Mouse (Mus musculus): ENCODE results near the gene Sgsm3.

Gene Sgsm3

DNA sequence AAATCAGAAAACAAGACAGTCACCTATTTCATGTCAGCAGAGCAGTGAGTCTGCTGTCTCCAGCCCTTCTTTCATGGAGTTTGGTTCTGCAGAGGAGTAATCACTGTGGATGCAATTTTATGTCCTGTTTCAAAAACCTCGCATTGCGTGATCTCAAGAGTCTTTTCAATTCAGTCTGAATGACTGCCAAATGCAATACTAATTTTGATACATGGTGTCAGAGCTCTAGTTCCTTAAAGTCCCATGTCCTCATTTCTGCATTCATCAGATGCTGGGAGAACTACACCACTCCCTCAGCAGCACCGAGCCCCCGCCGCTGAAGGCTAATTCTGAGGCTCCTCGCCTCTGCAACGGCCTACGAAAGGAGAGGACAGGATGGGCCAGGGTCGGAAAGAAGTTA lies 46.3 kb downstream of the Sgsm3 start:
- no peak for DNase-seq (ENCODE audit: extremely low read depth, low read depth)

DNA sequence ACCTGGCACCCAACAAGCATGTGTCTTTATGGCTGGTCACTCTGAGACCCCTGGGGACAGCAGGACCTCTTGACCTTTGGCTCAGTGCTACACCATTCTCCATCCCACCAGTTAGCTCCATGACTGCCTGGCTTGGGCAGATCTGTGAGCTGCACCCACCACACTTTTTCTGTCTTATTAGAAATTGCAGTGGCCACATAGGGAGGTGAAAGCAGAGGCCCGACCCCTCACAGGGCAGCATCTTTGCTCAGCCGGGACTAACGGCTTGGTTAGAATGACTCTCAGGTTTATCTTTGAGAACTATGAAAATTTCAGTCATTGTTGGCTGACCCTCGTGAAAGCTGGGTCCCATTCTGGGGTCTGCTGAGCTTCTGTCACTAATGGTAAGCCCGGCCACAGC lies 49.3 kb downstream of the Sgsm3 start:
- no peak for DNase-seq (ENCODE audit: extremely low read depth, low read depth)

DNA sequence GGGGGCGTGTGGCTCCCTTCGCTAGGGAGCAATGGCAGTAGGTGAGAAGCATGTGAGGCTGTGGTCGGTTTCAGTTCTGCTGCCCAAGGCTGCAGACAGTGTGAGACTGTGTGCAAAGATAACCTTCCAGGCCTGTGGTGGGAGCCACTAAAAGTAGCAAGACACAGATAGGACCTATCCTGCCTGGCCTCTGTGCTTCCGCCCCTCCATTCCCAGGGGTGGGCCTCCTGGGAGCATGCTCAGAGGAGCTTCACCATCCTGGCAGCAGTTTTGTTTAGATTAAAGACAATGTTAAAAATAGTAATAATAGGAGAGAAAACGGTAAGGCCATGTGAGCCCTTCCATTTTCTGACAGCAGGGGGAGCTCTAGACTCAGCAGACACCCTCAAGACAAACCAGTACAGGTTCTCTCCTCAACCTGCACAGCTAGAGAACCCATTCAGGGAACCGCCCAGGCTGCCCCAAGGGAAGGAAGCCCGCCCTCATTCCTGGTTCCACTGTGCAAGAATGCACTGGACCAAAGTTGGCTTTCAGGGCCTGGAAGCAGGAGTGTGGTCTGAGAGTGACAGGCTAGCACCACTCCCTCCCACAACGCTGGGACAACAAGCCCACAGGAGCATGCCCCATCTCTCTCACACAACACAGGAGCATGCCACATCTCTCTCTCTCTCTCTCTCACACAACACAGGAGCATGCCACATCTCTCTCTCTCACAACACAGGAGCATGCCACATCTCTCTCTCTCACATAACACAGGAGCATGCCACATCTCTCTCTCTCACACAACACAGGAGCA lies 50.0 kb downstream of the Sgsm3 start:
- DNase-seq (ENCODE audit: extremely low read depth, low read depth), result peak; percentile 56

DNA sequence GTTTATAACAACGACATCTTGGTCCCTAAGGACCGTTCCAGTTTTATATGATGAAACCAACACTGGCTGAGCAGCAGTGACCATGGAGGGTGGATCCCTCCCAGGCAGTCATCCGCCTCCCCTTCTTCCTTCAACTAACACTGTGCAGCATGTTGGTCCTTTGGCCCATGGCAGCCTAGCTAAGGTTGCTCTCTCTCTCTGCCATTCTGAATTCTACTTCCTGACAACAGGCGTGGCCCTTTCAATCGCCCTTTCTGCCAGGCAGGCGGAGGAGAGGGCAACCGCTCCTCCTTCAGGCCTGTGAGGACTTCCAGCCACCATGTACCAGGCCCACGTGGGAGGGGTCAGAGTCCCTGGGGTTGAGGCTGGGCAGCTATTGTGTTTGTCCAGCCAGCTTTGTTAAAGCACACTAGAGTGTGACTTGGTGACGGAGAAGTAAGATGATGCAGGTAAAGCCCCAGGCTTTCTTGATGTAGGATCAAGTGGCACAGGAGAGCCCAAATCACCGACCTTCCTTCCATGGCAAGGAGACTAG lies 53.4 kb downstream of the Sgsm3 start:
- DNase-seq (ENCODE audit: extremely low read depth, low read depth), result no peak

DNA sequence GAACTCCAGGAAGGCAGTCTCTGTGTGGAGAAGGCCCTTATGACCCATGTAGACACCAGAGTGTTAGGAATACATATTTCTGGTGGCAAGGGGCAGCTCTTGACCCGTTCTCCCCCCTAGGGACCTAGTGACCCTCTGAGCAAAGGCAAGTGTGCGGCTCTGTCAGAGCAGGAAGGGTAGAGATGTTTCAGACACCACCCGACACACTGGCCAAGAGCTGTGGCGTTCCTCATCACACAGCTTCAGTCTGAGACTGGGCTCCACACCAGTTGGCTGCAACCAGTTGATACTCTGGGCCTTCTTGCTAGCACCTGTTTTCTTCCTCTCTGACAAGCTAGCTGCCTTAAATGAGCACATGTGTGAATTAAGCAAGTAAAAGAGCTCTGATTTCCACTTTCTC lies 54.0 kb downstream of the Sgsm3 start:
- DNase-seq (ENCODE audit: extremely low read depth, low read depth), result no peak

DNA sequence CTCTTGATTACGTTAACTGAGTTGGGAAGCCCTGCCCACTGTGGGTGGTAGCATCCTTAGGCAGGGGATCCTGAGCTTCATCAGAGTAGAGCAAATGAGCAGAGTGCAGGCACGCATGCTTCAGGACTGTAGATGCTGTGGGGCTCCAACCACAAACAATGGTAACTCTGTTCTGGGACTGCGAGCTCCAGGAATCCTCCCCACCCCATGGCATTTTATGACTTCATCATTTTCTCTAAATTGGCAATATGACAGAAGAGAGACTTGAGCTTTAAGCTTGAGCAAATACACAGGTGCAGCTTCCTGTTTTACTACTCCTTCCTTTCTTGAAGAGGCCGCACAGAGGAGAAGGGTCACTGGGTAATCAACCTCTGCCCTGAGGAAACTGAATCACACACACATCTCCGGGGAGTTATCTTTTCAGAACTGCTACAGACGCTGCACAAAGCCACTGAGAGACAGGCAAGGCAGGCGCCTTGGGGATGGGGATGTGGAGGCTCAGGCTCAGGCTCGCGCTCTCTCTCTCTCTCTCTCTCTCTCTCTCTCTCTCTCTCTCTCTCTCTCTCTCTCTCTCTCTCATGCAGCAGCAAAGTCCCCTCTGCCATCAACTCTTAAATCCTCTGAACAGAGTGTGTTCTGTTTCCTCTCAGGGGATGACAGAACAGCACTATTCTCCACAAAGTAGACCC lies 55.5 kb downstream of the Sgsm3 start:
- DNase-seq (ENCODE audit: extremely low read depth, low read depth), result no peak

DNA sequence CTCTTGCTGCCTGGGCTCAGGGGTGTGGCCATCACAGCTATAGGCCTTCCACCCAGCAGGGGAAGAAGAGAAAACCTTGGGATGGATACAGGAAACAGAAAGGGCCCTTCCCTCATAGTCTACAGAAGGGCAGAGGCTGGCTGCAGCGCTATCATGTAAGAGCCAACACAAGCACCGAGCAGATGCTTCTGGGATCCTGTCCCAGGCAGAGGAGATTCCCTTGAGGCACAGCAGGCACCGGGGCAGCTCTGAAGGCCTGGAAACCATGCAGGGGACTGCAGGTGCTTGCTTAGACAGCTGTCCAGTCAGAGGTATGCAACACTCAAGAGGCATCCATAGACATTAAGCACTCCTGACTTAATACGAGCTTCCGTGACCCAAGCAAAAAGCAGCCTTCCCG lies 56.6 kb downstream of the Sgsm3 start:
- no peak for DNase-seq (ENCODE audit: extremely low read depth, low read depth)

DNA sequence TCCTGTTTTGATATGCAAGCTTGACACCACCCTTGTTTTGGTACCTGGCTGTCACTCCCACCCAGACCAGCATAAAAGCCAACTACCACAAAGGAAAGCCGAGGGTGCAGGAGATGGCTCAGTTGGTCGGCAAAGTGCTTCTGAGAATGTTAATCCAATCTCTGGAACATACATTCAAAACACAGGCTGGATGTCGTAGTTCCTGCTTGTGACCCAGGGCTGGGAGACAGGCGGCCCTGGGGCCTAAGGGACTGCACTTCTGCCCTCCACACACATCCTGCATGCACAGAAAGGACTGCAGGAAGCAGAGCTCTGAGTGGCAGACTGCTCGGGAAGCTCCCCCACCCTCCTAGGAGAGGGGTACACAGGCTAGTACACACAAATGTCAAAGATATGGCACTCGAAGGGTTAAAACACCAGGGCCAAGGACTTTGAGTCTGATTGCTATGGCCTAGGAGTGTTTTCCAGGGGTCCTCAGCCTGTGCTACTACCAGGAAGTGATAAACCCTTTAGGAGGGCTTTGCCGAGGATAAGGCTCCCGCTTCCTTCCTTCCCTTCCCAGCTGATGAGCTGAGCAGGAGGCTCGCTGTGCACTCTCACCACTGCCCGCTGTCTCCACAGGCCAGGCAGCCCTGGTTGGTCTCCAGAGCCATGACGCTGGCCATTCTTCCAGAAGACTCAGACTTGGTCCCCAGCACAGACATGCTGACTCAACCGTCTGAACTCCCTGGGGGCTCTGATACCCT lies 58.0 kb downstream of the Sgsm3 start:
- no peak for DNase-seq (ENCODE audit: extremely low read depth, low read depth)

DNA sequence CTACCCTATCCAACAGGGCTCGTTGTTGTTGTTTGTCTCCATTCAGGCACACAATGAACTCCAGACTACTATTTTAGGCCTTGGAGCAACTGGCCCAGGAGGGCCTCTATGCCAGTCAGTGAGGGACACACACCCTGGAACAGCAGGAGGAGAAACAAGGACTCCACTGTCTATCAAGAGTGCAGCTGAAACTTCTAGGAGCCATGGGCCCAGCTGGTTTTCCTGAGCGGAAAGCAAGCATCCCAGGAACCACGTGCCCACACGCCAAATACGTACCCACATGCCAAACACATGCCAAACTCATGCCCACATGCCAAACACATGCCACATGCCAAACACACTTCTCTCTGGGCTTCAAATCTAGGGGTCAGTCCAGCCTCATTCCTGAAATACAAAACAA lies 60.9 kb downstream of the Sgsm3 start:
- no peak for DNase-seq (ENCODE audit: extremely low read depth, low read depth)

DNA sequence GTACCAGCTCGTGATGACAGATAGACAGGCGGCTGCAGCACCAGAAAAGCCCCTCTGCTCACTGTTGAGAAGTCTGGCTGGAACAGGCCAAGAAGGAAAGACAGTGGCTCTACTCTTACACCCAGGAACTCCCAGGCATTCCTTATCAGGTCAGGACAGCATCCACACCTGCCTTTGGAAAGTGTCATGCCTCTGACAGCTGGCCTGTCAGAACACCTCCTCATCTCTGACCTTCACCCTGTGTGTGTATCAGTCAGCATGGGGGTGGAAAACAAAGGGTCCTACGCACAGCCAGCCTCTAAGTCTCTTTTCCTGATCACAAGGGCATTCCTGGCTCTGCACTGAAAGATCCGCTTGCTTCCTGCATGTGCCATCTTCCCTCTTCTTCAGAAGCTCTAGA lies 64.2 kb downstream of the Sgsm3 start:
- no peak for DNase-seq (ENCODE audit: extremely low read depth, low read depth)

DNA sequence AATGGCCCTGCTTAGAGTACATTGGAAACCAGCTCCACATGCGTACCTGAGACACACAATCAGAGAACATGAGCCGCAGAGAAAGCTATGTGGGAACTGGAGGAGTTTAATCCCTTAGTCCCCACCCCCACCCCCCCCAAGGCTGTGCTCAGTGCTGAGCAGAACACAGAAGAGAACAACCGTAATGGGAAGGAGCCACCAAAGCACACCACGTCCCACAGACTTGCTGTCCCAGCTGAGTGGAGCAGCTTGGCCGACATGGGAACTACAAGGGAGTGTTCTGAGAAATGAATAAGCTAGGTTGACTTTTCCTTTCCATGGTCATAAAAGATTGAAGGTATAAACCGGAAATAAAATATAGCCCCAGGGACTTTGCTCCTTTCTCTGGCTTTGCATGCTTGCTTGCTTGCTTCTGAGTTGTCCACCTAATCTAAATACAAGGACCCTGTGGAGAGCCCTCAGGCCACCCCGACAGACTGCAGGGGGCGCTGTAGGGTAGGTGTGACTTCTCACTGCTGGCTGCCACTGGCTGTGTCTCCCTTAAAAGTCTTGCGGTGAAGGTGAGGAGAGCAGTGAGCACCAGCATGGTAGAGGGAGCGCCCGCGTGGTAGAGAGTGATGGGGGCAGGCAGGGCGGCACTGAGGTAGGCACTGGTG lies 64.8 kb downstream of the Sgsm3 start:
- no peak for DNase-seq (ENCODE audit: extremely low read depth, low read depth)

DNA sequence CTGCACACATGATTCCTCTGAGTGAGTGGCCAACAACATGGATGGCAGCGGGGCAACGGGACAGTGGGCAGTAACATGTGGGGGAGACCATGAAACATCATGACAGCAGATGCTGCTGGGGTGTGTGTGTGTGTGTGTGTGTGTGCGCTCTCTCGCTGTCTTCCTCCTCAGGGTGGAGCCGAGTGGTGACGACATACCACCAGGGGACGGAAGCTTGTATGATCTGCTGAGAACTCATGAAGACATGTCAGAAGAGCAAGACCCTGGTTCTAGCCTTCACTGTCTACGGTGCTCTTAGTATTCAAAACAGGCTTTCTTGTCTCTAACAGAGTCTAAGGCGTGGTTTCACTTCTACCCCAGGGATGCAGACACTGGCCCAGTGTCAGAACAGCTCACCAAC lies 66.9 kb downstream of the Sgsm3 start:
- DNase-seq (ENCODE audit: extremely low read depth, low read depth), result no peak

DNA sequence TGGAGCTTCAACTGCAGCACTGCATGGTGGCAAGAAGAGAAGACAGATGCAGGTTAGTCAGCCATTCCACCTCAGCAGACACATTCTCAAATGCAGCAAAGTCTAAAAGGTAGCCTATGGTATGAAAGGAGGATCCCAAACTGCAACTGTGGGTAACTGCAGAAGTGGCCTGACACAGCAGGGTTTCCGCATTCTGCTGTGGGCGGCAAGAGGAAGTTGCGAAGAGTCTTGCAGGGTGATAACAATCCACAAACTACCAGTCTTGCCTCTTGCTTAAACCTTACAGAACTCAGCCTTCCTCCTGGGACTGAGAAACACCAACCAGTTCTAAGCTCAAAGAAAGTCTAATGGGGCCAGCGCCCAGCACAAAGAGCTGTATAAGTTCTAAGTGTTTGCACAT lies 67.8 kb downstream of the Sgsm3 start:
- DNase-seq (ENCODE audit: extremely low read depth, low read depth), result peak; percentile 84

DNA sequence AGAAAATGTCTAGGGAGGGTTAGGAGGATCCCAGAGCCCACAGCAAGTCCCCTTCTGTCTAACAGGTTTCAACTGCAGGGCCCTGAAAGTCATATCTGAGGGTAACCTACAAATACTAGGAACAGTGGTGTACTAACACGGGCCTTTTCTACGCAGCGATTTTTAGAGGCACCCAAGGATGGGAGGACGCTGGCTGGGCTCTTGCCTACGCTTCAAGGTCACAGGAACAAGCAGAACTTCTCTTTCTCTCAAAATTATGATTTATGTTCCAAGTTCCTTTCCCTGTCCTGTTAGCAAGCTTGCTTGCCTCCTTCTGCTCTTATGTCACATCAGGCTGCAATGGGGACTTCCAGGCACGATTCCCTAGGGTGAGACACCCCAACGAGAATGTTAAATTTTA lies 68.5 kb downstream of the Sgsm3 start:
- no peak for DNase-seq (ENCODE audit: extremely low read depth, low read depth)

DNA sequence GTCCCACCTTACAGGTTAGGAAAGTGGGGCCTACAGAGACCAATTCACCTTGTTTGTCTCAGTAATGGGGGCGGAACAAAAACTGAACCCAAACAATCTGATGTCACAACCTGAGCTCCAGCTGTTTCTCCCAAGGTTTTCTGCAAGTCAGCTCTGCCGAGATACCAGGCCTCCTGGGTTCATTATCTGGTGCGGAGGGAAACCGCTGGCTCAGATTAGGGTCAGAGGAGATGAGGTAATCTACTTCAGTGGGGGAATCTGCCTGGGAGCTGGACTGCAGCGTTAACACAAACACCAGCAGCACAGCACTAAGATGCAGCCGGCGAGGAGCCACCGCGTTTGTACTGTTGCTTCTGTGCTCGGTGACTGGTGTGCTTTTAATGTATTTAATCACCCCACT lies 69.9 kb downstream of the Sgsm3 start:
- peak; percentile 72 for DNase-seq (ENCODE audit: extremely low read depth, low read depth)

DNA sequence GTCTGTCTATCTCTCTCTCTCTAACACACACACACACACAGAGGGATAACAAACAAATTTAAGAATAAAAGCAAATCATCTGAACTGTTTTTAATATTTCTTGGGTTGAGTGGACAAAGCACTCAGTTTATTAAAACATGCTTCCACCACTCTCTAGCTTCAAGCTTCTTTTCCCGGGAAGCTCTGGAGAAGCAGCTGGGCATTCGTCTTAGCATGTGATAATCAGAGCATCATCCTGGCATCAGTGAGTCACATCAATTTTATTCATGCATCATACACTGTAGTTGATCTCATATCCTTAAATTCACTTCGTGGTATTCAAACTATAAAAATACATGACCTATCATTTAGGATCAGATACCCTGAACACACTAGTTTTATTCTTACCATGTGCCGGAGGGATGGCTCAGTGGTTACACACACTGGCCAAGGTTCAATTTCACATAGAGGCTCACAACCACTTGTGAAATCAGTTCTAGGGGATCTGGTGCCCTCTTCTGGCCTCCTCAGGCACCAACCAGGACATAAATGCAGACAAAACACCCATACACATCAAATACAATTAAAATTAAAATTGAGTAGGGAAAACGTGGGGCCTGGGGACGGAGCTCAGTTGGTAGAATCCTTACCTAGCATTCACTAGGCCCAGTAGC lies 72.0 kb downstream of the Sgsm3 start:
- DNase-seq (ENCODE audit: extremely low read depth, low read depth), result no peak

DNA sequence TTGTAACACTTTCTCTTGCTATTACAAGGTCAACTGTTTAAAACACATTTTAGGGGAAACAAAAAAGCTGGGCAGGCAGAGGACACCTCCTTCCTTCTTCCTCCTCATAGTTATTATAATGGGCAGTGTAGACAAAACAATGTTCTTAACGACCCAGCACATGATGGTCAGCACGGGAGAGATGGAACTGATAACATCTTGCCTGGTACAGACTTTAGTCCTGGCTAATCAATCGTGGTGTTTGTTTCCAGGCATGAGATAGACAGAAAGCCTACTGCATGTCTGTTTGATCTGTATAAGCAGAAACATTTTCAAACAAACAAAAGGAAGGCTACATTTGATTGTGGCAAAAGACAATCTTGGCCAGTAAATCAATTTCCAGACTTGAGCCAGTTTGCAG lies 72.9 kb downstream of the Sgsm3 start:
- DNase-seq (ENCODE audit: extremely low read depth, low read depth), result no peak

DNA sequence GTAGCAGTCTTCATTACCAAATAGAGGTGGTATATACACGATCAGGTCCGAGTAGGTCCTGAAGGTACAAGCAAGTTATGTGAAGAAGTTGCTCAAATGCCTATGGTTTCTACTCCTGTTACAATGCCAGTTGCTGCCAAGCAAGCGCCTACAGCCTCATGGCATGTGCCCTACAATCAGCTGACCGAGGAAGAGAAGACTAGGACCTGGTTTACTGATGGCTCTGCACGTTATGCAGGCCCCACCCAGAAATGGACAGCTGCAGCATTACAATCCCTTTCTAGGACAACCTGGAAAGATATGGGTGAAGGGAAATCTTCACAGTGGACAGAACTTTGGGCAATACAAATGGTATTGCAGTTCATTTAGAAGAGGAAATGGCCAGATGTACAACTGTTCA lies 74.9 kb downstream of the Sgsm3 start:
- DNase-seq (ENCODE audit: extremely low read depth, low read depth), result no peak

DNA sequence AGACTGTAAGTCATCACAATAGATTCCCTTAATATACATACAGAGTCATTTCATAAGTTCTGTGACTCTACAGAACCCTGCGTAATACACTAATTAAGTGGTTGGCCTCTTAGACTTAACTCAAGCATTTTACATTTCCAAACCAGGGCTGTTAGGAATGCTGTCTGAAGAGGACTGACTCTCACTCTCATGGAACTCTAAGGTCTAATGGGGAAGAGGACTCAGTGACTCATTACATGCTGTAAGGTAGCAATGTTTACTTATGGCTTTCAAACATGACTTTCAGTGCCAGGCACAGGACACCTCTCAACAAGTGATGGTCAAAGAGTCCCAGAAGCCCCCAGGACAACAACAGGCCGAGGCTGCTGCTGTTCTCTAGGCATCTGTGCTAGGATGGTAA lies 77.9 kb downstream of the Sgsm3 start:
- DNase-seq (ENCODE audit: extremely low read depth, low read depth), result no peak

DNA sequence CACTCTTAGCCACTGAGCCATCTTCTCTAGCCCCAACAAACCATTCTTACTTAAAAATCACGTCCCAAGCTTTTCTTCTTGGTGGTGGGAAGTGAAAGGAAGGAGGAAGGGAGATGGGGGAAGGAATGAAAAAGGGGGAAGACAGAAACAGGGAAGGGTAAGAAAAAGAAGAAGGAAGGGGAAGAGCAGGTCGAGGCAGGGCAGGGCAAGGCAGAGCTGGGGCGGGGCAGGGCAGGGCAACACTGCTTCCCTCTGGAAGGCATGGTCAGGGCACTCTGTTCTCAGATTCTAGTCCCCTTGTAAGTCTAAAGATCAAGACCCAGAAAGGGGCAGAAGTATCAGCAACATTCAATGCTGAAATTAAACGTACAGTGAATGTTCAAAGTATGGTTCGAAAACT lies 80.2 kb downstream of the Sgsm3 start:
- DNase-seq (ENCODE audit: extremely low read depth, low read depth), result no peak

DNA sequence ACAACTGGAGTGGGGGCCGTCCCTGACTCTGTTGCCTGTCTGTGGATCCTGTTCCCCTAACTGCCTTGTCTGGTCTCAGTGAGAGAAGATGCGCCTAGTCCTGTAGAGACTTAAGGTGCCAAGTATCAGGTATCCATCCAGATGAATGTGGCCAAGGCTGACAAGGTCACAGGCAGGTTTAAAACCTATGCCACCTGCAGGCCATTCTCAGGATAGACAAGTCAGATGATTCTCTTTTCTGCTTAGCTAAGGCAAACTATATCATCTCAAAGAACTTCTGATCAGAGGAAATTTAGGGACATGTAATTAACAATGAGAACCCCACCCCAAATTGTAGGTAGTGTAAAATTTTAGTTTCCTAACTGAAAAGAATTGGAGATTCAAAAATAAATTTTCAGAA lies 83.4 kb downstream of the Sgsm3 start:
- no peak for DNase-seq (ENCODE audit: extremely low read depth, low read depth)

All from MEL-GATA-1-ER (cell line).